Mouse (Mus musculus) mature B cell (primary cell): ENCODE measurements around the gene Olfr95.
"Not testable (repeated sequence)": the region's sequence is repeated elsewhere in the genome, so short reads cannot be mapped to it uniquely, and the experiment has no call there.

Source experiments
- in situ Hi-C: fragments of 300-500 bp; cut with MboI; formaldehyde crosslinking; loops from 2 replicates; pipeline ENCODE4 v1.14.3; 2019

Gene Olfr95

GRCm38 (mm10) chr17:37213018-37213417, at the start of gene Olfr95:
Gene Olfr95, minus strand, starts transcription at chr17:37213118.
- in situ Hi-C loops: no loop called here

DNA sequence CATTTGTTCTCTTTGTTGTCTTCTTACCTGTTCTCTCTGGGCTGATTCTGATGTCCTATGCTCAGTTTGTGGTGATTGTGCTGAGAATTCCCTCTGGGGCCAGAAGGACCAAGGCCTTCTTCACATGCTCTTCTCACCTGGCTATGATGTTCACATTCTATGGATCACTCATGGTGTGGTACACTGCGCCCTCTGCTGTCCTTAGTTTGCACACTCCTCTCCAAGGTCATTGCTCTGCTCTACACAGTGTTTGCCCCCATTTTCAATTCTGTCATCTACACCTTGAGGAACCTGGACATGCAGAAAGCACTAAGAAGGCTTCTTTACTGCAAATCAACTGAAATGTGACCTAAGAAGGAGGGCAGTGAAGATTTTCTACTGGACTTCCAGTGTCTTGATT, 37.6 kb upstream of the Olfr95 start:
- in situ Hi-C loops: no loop called here

DNA sequence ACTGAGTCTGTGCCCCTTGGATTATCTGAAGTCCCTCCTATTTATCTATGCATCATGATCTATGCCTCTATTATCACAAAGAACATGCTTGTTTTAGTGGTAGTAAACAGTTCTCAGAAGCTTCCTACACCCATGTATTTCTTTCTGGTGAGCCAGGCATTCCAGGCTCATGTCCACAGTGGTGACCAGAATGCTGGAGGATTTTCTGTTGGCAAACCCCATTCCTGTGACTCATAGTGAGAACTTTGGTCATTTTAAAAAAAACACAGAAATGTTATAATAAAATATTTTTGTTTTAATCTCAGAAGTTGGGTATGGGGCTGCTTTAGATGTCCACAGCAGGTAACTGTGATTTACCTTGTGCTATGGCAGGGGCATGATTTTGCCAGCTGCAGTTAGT, 36.5 kb upstream of the Olfr95 start:
- in situ Hi-C loops: no loop called here

- in situ Hi-C loops: no loop called here
These were observed 33.8 kb upstream of the Olfr95 start for GRCm38 (mm10) chr17:37246715-37247114.

- in situ Hi-C loops: no loop called here
These were observed 29.3 kb upstream of the Olfr95 start for GRCm38 (mm10) chr17:37242198-37242597.

DNA sequence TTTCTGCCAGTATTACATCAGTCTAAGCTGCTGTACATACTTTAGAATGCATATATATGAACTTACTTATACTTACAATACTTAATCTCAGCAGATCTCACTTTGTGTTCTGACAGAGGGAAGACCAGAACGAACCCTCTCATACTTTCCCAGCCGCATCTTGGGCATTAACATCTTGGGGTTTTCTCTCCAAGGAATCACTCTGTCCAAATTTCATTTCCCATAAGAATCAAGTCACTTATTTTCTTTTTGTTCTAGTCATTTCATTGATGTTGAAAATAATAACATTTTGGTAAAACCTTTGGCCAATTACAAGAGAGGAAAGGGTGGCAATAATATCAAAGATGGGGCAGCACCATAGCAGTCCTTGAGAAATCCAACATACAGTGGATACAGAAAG, 24.3 kb upstream of the Olfr95 start, which contains the start of gene Olfr97:
Gene Olfr97, minus strand, starts transcription at position 101 of the 400 bp plus-strand sequence.
- in situ Hi-C loops: not testable (repeated sequence)

GRCm38 (mm10) chr17:37221879-37222278, 9.0 kb upstream of the Olfr95 start:
- in situ Hi-C loops: no loop called here

DNA sequence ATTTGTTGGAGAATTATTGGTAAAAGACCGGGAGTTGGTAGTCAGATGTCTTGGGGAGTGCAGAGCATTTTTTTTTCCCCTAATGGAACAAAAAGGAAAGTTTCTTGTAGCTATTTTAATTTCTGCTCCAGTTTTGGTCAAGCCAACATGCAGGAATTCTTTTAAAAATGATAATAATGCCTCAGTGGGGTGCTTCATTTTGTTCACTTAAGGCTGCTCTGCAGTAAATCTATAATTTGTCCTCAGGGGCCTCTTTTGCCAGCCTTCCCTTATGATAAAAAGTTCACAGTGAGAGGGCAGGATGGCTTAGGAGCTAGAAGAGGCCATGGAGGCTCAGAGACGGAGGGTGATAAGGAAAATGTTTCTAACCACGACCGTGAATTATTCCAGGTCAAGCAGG, 6.9 kb upstream of the Olfr95 start, which contains the start of gene Olfr96:
Gene Olfr96, plus strand, starts transcription at position 301 of the 400 bp plus-strand sequence.
- in situ Hi-C loops: no loop called here

DNA sequence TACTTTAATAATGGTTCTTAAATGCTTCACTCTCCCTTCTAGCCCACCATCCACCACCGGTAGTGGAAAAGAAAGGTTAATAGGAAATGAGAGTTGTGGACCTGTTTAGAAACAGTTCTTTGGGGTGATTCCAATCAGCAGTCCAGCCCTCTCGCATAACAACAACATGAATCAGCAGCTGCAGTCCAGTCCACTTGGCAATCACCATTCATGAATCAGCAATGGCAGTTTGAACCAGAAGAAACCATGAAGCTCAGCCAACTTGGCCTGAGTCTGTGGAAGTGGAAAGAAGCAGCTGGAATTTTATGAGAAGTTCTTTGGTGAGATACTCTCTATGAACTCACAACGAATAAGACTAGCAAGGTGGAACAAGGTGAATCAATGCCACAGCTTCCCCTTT, 5.6 kb upstream of the Olfr95 start:
- in situ Hi-C loops: no loop called here

DNA sequence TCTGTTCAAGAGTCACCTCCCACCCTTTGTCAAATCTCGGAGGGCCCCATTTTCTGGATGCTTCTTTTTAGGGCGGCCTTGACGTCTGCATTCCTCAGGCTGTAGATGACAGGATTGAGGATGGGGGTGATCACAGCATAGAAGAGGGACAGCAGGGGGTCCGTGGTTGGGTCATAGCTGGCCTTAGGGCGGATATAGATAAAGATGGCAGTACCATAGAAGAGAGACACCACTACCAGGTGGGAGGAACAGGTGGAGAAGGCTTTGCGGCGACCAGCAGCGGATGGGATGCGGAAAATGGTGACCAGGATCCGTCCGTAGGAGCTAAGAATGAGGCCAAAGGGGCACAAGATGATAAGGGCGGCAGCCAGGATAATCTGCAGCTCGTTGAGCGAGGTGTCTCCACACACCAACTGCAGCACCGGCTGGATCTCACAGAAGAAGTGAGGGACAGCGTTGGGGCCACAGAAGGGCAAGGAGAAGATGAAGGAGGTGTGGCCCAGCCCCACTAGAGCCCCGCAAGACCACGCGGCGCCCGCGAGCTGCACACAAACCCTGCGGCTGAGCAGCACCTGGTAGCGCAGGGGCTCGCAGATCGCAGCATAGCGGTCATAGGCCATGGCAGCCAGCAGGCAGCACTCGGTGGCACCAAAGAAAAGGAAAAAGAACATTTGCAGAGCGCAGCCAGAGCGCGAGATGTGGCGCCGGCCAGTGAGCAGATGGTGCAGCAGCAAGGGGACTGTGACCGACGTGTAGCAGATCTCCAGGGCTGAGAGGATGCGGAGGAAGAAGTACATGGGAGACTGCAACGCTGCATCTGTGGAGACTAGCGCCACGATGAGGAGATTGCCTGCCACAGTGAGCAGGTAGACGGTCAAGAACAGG, 1.8 kb downstream of the Olfr95 start:
- in situ Hi-C loops: no loop called here

DNA sequence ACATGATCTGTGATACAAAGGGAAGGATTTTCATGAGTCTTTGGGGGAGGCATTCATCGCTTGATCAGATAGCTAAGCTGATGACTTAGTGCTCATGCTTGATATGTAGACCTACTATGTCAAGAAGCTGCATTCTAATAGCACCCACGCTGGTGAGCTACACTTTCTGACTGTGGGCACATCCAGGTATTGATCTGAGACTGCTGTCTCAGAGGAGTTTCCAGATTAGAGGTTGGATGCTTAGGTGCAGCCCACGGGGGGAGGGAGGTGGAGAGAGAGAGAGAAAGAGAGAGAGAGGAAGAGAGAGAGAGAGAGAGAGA, 9.0 kb downstream of the Olfr95 start:
- in situ Hi-C loops: no loop called here

- in situ Hi-C loops: no loop called here
These were observed 9.6 kb downstream of the Olfr95 start for GRCm38 (mm10) chr17:37203206-37203916.

GRCm38 (mm10) chr17:37200894-37201293, 12.0 kb downstream of the Olfr95 start, which contains the start of gene Olfr94:
Gene Olfr94, minus strand, starts transcription at chr17:37200994.
- in situ Hi-C loops: no loop called here

DNA sequence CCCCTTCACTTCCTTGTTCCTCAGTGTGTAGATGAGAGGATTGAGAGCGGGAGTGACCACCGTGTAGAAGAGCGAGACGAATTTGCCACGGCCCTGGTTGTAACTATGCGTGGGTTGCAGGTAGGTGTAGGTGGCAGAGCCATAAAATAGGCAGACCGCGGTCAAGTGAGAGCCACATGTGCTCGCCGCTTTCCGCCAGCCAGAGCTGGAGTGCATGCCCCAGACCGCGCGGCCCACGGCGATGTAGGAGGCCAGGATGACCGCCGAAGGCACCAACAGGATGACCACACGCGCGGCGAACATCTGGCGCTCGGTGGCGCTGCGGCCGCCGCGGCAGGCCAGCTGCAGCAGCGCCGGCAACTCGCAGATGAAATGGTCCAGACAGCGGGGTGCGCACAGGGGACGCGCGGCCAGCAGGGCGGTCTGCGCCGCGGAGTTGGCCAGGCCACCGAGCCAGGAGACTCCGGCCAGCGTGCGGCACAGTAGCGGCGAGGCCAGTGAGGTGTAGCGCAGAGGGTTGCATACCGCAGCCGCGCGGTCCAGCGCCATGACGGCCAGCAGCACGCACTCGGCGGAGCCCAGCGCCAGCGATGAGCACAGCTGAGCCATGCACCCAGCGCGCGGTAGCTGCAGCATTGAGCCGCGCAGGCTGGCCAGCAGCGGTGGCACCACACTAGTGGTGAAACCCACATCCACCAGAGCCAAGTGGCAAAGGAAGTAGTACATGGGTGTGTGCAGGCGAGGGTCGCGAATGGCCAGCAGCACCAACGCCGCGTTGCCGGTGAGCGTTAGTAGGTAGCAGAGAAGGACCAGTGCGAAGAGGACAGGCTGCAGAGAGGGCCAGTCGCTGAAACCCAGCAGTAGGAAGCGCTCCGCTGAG, 15.8 kb downstream of the Olfr95 start:
- in situ Hi-C loops: no loop called here

DNA sequence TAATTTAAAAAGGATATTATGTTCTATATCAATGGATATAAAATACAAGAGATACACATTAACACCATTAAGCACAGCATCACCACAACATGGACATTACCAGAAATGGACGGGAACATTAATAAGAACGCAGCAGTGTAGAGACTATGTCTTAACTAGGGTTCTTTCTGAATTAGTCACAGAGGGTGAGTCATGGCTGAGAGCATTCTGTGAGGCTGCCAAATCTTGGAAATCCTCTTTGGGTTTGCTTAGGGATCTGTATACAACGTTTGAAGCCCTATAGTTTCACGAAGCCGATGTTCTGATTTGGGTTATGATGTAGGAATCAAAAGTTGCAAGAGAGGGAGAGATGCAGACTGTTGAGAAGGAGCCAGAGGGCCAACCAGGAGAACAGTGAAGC, 18.1 kb downstream of the Olfr95 start:
- in situ Hi-C loops: no loop called here

DNA sequence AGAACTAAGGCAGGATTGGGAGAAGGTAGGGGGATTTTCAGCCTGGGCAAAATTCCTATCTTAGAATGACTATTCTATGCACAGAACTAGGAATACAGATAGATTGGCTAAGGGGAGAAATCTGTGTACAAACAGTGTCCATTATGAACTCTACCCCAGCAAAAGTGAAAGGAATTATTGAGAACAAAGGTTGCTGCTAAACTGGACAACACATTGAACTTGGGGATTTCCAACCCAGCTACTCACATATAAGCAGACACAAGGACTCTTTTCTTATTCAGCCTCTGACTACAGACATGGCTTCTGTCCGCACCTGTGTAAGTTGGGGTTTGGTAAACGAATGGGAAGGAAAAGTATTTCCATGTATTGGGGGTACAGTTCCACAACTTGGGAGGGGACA, 19.3 kb downstream of the Olfr95 start, which contains the start of gene Ubd:
Gene Ubd, plus strand, starts transcription at position 237 of the 400 bp plus-strand sequence.
- in situ Hi-C loops: no loop called here

- in situ Hi-C loops: no loop called here
These were observed 19.9 kb downstream of the Olfr95 start for GRCm38 (mm10) chr17:37193032-37193431.

DNA sequence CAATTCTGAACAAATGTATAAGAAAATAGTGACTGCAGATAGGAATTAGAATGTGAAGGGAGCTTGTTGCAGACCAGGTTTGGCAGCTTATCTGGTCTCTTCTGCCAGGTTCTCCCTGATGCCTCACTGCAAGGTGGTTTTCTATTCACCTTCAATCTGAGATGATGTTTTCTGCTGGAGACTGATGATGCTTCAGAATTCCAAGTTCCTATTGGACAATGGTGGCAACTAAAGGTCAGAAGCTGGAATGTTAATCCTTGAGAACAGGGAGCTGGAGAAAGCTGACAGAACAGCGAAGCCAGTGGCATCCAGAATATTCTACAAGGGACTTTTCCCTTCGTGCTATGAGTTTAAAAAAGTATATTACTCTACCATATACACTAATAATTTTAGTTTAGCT, 22.2 kb downstream of the Olfr95 start:
- in situ Hi-C loops: no loop called here

- in situ Hi-C loops: no loop called here
These were observed 27.4 kb downstream of the Olfr95 start for GRCm38 (mm10) chr17:37185474-37185873.

- in situ Hi-C loops: no loop called here
These were observed 51.5 kb downstream of the Olfr95 start, which contains the start of gene Olfr93 for GRCm38 (mm10) chr17:37161394-37161793. Gene Olfr93, minus strand, starts transcription at chr17:37161494.
